Mouse (Mus musculus) ES-Bruce4 (cell line): ENCODE data around the gene Slc9a3r2.

Source experiments
- CTCF ChIP-seq: IDR thresholded peaks from one replicate; pipeline ENCODE4 v1.8.1; 2011; ENCODE audit warnings: low read depth, low read length
- EP300 ChIP-seq: IDR thresholded peaks from 2 replicates; pipeline ENCODE4 v1.6.1; 2011; ENCODE audit warnings: low read depth, low read length; ENCODE audit not compliant: insufficient read depth

GRCm38 (mm10) chr17:24590943-24591342 is 59.2 kb downstream of the Slc9a3r2 start:
- TF ChIP-seq EP300, result no peak
- TF ChIP-seq CTCF, result no peak
